Mouse (Mus musculus): ENCODE results near the gene Dok7. TPM values are rescaled to one million over a fixed set of nuclear protein-coding genes. Genes with fewer than 3 reads are reported as not detected.

Gene Dok7
- polyA plus RNA-seq, 1 experiment: 2.0 TPM

DNA sequence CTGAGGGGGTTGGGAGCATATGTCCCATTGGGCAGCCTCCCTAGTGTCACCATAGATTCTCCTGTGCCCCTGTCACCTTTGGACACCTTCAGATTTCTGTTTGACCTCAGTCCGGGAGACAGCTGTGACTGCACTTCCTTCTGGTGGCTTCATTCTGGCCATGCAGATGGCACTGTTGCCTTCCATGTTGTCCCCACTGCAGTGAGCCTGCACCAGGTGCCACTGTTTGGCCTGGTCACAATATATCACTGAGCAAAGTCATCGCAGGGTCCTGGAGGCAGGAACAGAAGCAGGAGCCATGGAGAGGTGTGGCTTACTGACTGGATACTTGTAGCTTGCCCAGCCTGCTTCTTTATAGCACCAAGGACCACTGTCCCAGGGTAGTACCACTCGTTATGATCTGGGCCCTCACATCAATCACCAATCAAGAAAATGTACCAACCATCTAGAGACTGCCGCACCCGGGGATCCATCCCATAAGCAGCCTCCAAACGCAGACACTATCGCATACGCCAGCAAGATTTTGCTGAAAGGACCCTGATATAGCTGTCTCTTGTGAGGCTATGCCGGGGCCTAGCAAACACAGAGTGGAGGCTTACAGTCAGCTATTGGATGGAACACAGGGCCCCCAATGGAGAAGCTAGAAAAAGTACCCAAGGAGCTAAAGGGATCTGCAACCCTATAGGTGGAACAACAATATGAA is 75.9 kb downstream of the Dok7 start:
- TF ChIP-seq CTCF (IDR thresholded peaks at IDR 0.05; ENCODE audit: borderline replicate concordance, control insufficient read depth, extremely low read depth, insufficient read depth, low read length, poor library complexity): no peak
- DNase-seq: no peak
- Histone ChIP-seq H3K27ac (ENCODE audit: control insufficient read depth, insufficient read depth, low read length) (no peak overlapping the region), H3K4me3 (ENCODE audit: control insufficient read depth, insufficient read depth, low read length) (no peak overlapping the region), H3K27me3 (ENCODE audit: control insufficient read depth, insufficient read depth, low read length) (no peaks in the 10 kb centered on the region; the same call in 1 of the 2 replicates), H3K4me1 (replicated peaks; ENCODE audit: control insufficient read depth, insufficient read depth, low read length) (no peaks in the 10 kb centered on the region), H3K36me3 (ENCODE audit: control insufficient read depth, insufficient read depth, low read length) (no peaks in the 10 kb centered on the region)
- WGBS: 95% methylated on average over 9 of the region's 9 CpGs

DNA sequence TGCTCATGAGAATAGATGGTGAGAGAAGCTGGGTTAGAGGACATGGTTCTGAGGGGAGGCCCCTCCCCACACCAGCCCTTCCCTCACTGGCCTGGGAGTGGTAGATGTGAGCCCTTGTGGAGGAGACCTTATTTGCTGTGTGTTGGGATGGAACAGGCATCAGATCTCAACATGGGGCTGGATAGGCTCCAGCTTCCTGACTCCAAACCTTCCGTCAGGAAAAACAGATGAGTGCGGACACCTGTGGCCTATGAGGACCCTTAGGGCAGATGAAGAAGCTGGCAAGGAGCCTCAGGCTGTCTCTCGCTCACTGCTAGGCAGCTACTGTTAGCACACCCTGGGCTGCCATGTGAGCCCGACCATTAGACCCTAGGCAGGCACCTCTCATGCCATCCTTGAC is 76.9 kb downstream of the Dok7 start:
- WGBS: 95% methylated on average over 4 of the region's 4 CpGs

DNA sequence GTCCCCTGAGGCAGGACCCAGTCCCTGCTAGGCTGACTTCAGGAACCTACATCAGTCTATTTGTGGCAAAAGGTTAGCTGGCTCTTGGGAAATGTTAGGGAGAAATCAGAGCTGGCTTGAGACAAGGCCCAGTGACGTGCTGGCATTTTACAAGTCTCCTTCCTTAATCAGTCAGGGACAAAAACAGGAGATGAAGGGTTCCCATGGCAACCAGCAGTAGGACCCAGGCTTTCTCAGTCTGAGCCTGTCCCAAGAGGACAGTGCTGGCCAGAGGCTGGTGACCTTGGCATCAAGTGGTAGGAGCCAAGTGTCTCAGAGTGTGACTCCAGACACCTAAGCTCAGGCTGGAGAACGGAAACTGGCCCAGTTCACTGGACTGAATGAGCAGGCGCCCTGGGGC is 77.7 kb downstream of the Dok7 start:
- Histone ChIP-seq H3K4me1 (replicated peaks; ENCODE audit: control insufficient read depth, insufficient read depth, low read length) (no peaks in the 10 kb centered on the region), H3K27me3 (ENCODE audit: control insufficient read depth, insufficient read depth, low read length) (no peaks in the 10 kb centered on the region; the same call in 1 of the 2 replicates), H3K4me3 (ENCODE audit: control insufficient read depth, insufficient read depth, low read length) (no peak overlapping the region), H3K36me3 (ENCODE audit: control insufficient read depth, insufficient read depth, low read length) (no peaks in the 10 kb centered on the region), H3K27ac (ENCODE audit: control insufficient read depth, insufficient read depth, low read length) (no peak overlapping the region)
- WGBS: 93% methylated on average over 3 of the region's 3 CpGs
- DNase-seq: no peak
- TF ChIP-seq POLR2A (IDR thresholded peaks at IDR 0.05; ENCODE audit: control insufficient read depth, extremely low read depth, insufficient read depth, low read length, poor library complexity): no peak
- TF ChIP-seq CTCF (IDR thresholded peaks at IDR 0.05; ENCODE audit: borderline replicate concordance, control insufficient read depth, extremely low read depth, insufficient read depth, low read length, poor library complexity): no peak

More for the DNA sequence above, 76.9 kb downstream of the Dok7 start:
- no peak overlapping the region for H3K4me3 ChIP-seq (ENCODE audit: control insufficient read depth, insufficient read depth, low read length)
- H3K27me3 ChIP-seq (ENCODE audit: control insufficient read depth, insufficient read depth, low read length): no peaks in the 10 kb centered on the region; the same call in 1 of the 2 replicates
- TF ChIP-seq POLR2A (IDR thresholded peaks at IDR 0.05; ENCODE audit: control insufficient read depth, extremely low read depth, insufficient read depth, low read length, poor library complexity): no peak
- no peak for TF ChIP-seq CTCF (IDR thresholded peaks at IDR 0.05; ENCODE audit: borderline replicate concordance, control insufficient read depth, extremely low read depth, insufficient read depth, low read length, poor library complexity)
- H3K36me3 ChIP-seq (ENCODE audit: control insufficient read depth, insufficient read depth, low read length): no peaks in the 10 kb centered on the region
- no peaks in the 10 kb centered on the region for H3K4me1 ChIP-seq (replicated peaks; ENCODE audit: control insufficient read depth, insufficient read depth, low read length)
- DNase-seq: no peak
- H3K27ac ChIP-seq (ENCODE audit: control insufficient read depth, insufficient read depth, low read length): no peak overlapping the region

DNA sequence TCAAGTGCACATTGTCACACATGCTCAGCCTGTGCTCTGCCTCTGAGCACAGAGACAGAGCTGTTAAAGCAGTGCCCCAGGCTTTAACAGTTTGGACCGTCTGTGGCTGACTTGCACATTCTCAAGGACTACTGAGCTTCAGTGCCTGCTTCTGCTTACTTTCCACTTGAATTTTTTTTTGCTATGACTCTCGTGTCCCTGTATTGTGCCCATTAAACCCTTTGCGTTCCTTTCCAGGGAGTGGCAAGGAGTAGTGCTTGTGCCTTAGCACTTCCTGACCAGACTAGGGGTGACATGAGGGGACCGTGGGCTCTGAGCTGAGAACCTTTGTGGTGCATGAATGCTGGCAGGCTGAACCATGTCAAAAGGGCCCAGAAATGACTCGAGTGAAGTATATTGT is 79.3 kb downstream of the Dok7 start:
- H3K36me3 ChIP-seq (ENCODE audit: control insufficient read depth, insufficient read depth, low read length): no peaks in the 10 kb centered on the region
- DNase-seq: no peak
- no peak overlapping the region for H3K27ac ChIP-seq (ENCODE audit: control insufficient read depth, insufficient read depth, low read length)
- TF ChIP-seq POLR2A (IDR thresholded peaks at IDR 0.05; ENCODE audit: control insufficient read depth, extremely low read depth, insufficient read depth, low read length, poor library complexity) (no peak), CTCF (IDR thresholded peaks at IDR 0.05; ENCODE audit: borderline replicate concordance, control insufficient read depth, extremely low read depth, insufficient read depth, low read length, poor library complexity) (no peak)
- WGBS: 71% methylated on average over 5 of the region's 5 CpGs
- H3K27me3 ChIP-seq (ENCODE audit: control insufficient read depth, insufficient read depth, low read length): no peaks in the 10 kb centered on the region
- no peaks in the 10 kb centered on the region for H3K4me1 ChIP-seq (replicated peaks; ENCODE audit: control insufficient read depth, insufficient read depth, low read length)
- H3K4me3 ChIP-seq (ENCODE audit: control insufficient read depth, insufficient read depth, low read length): no peak overlapping the region

Other genes with a start within 250 kb of the Dok7 start
- 3.9 and 6.5 TPM in 2 replicates for gene Msantd1, start 148.8 kb upstream of the Dok7 start, polyA plus RNA-seq (2012; rRNA removed)
- gene Rgs12, start 107.3 kb upstream of the Dok7 start, polyA plus RNA-seq (2012; rRNA removed): 50.7 and 51.7 TPM in 2 replicates
- gene Hgfac, start 15.3 kb upstream of the Dok7 start, polyA plus RNA-seq (2012; rRNA removed): 5.7 and 6.5 TPM in 2 replicates
- gene Lrpap1, start 49.0 kb downstream of the Dok7 start, polyA plus RNA-seq (2012; rRNA removed): 18.9 and 24.4 TPM in 2 replicates
- 0.11 and 0.12 TPM in 2 replicates for gene Adra2c, start 221.6 kb downstream of the Dok7 start, polyA plus RNA-seq (2012; rRNA removed)

Measured in thymus, adult 2 months (tissue).